Mouse (Mus musculus) ES-Bruce4 (cell line): ENCODE results near the gene Spata21.

Experiments
- CTCF ChIP-seq: IDR thresholded peaks from one replicate; pipeline ENCODE4 v1.8.1; 2011; ENCODE audit warnings: low read depth, low read length
- POLR2A ChIP-seq: IDR thresholded peaks from one replicate; pipeline ENCODE4 v1.8.1; 2011; ENCODE audit warnings: low read length; ENCODE audit not compliant: insufficient read depth

- TF ChIP-seq CTCF (no peak), POLR2A (no peak)
Measured at GRCm38 (mm10) chr4:141134751-141135530, 46.8 kb downstream of the Spata21 start.
